Mouse (Mus musculus): Measurements from ENCODE around the gene Pdik1l.

GRCm38 (mm10) chr4:134300316-134300715 is 12.6 kb upstream of the Pdik1l start:
- TF ChIP-seq CTCF (IDR thresholded peaks at IDR 0.05; ENCODE audit: low read depth, low read length) (no peak), GATA1 (IDR thresholded peaks at IDR 0.05; ENCODE audit: borderline replicate concordance, low read length) (no peak), TAL1 (conservative IDR thresholded peaks at IDR 0.05; ENCODE audit: low read depth, low read length) (no peak), GATA2 (IDR thresholded peaks at IDR 0.05; ENCODE audit: borderline replicate concordance, low read depth, low read length) (no peak), POLR2AphosphoS5 (IDR thresholded peaks at IDR 0.05; ENCODE audit: insufficient replicate concordance, low read depth, low read length) (no peak)
